Mouse (Mus musculus): ENCODE data around the gene Wipf1. TPM values are rescaled to one million over a fixed set of nuclear protein-coding genes. Genes with fewer than 3 reads are reported as not detected.

The Wipf1 gene
- total RNA-seq (2023): 100 to 1,000 TPM; 319 to 382 TPM

GRCm38 (mm10) chr2:73529356-73530330 is at the start of gene Wipf1:
Wipf1 (minus strand) TSS chr2:73529734.

GRCm38 (mm10) chr2:73386356-73387046 is 143.0 kb downstream of the Wipf1 start, which contains the start of gene Gpr155:
Gpr155 (minus strand) TSS chr2:73386572.

Other genes starting within 250 kb of the Wipf1 start
- 1 to 10 TPM; 4.5 to 5.6 TPM for gene Scrn3, start 217.1 kb downstream of the Wipf1 start, total RNA-seq (2023)
- 10 to 100 TPM; 19.7 to 24.3 TPM for gene Cir1, start 217.0 kb downstream of the Wipf1 start, total RNA-seq (2023)
- gene Gpr155, start 143.2 kb downstream of the Wipf1 start, total RNA-seq (2023): 10 to 100 TPM; 14.3 to 15.2 TPM
- gene Chrna1, start 50.6 kb upstream of the Wipf1 start, total RNA-seq (2023): under 1 TPM in 1 of 2 experiments, not detected in 1; 0.15 TPM
- gene Chn1, start 245.6 kb upstream of the Wipf1 start, total RNA-seq (2023): not detected